Mouse (Mus musculus) embryonic facial prominence, embryonic 14.5 days (tissue): ENCODE measurements around the gene Arhgap10. TPM values are rescaled to one million over a fixed set of nuclear protein-coding genes. Genes with fewer than 3 reads are reported as not detected.

ENCODE experiments used
- ATAC-seq: fragments of 200-750 bp; cut with Nextera tagmentation; 2 replicates; pipeline ENCODE4 v1.8.0; 2017; ENCODE audit warnings: low read depth, moderate number of reproducible peaks, moderate TSS enrichment
- DNase-seq: peaks from one replicate; pipeline ENCODE4 v3.0.0-alpha.2; 2015; ENCODE audit warnings: low spot score
- H3K27ac ChIP-seq: fragments of 300-500 bp; sonication (generic); replicated peaks from 2 replicates; pipeline ENCODE4 v1.5.1; 2014; ENCODE audit warnings: low read depth, mild to moderate bottlenecking, low read length, moderate library complexity
- H3K27me3 ChIP-seq: fragments of 300-500 bp; sonication (generic); replicated peaks from 2 replicates; pipeline ENCODE4 v1.6.1; 2014; ENCODE audit warnings: low read length; ENCODE audit not compliant: control insufficient read depth, insufficient read depth
- H3K36me3 ChIP-seq: fragments of 300-500 bp; sonication (generic); 2 replicates; pipeline ENCODE4 v1.6.1; 2014; ENCODE audit warnings: low read length, mixed read lengths; ENCODE audit not compliant: control insufficient read depth, insufficient read depth
- H3K4me1 ChIP-seq: fragments of 300-500 bp; sonication (generic); 2 replicates; pipeline ENCODE4 v1.6.1; 2014; ENCODE audit warnings: antibody characterized with exemption, low read length; ENCODE audit not compliant: control insufficient read depth, insufficient read depth
- H3K4me2 ChIP-seq: fragments of 300-500 bp; sonication (generic); 2 replicates; pipeline ENCODE4 v1.6.1; 2014; ENCODE audit warnings: low read depth, mild to moderate bottlenecking, low read length, moderate library complexity, mixed read lengths
- H3K4me3 ChIP-seq: fragments of 300-500 bp; sonication (generic); 2 replicates; pipeline ENCODE4 v1.5.1; 2014; ENCODE audit warnings: low read depth, mild to moderate bottlenecking, low read length
- H3K9ac ChIP-seq: fragments of 300-500 bp; sonication (generic); 2 replicates; pipeline ENCODE4 v1.6.1; 2014; ENCODE audit warnings: low read depth, mild to moderate bottlenecking, low read length, moderate library complexity, mixed read lengths
- H3K9me3 ChIP-seq: fragments of 300-500 bp; sonication (generic); 2 replicates; pipeline ENCODE4 v1.6.1; 2016; ENCODE audit warnings: low read length; ENCODE audit not compliant: control insufficient read depth
- WGBS: fragments of 180-500 bp; shearing (Covaris S2); extraction: QIAGEN DNeasy Blood & Tissue Kit; methylation state at CpG from one replicate; pipeline ENCODE4 v1.1.7; 2014; 5-methylcytosine and 5-hydroxymethylcytosine counted together
- polyA plus RNA-seq: library from polyadenylated mRNA; unstranded; fragments of >200 nt; fragmentation: Nextera tagmentation; extraction: Ambion mirVana; gene quantifications from 2 replicates; pipeline ENCODE4 v1.2.1, GENCODE M21; 2014

Arhgap10 gene
- polyA plus RNA-seq, 1 experiment from 2014 or later = 25.9 TPM

DNA sequence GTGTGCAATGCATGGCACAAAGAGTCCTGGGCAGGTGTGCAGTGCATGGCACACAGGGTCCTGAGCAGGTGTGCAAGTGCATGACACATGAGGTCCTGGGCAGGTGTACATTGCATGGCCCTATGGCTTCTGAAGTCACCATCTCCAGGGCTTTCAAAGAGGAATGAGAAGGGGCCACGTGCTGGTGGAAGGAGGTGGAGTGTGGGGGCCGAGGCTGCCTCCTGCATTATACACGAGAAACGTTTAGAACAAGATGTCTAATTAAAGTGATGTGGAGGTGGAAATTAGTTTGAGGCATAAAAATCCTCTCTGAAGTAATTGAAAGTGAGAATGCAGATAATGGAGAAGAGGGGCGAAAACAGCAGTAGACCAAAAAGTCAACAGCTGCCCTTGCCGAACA lies 93.9 kb downstream of the Arhgap10 start:
- 67% methylated on average over 4 of the region's 6 CpGs for WGBS
- DNase-seq = no peak
- no peak overlapping the region for H3K4me3 ChIP-seq
- no peak overlapping the region for H3K4me2 ChIP-seq
- H3K9me3 ChIP-seq = no peaks in the 10 kb centered on the region
- no peak for ATAC-seq
- H3K36me3 ChIP-seq = 0 out of 2 replicates have a peak, but pooled peaks cover 8% of the 10 kb centered on the region
- H3K4me1 ChIP-seq = peaks cover 5% of the 10 kb centered on the region; the same call in 1 of the 2 replicates
- no peaks in the 10 kb centered on the region for H3K27me3 ChIP-seq
- H3K9ac ChIP-seq = no peak overlapping the region
- no peak overlapping the region for H3K27ac ChIP-seq

DNA sequence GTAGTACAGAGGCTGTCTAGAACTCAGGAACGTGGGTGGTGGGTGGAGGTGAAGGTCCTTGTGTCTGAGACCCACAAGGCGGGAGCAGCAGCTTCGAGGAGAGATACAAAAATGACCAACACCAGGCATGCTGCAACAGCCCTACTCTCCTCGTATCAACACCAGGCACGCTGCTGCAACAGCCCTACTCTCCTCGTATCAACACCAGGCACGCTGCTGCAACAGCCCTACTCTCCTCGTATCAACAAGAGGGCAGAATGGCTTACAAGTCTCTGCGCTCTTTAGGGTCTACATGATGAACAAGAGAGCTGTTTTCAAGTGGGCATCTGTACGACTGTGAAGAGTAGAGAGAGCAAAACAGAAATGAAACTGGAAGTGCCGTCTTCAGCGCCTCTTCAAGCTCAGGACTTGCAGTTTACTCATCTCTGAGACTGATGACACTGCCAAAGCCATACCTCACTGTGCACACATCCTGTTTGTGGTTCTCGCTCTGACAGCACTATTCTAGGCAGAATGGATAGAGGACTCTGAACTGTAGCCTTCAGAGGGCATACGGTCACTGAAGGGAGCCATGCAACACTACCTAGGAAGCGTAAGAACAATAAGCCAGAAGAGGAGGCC lies 95.0 kb downstream of the Arhgap10 start:
- DNase-seq (no peak), ATAC-seq (no peak)
- no peak overlapping the region for H3K4me3 ChIP-seq
- no peaks in the 10 kb centered on the region for H3K27me3 ChIP-seq
- no peak overlapping the region for H3K9ac ChIP-seq
- H3K27ac ChIP-seq = no peak overlapping the region
- H3K4me1 ChIP-seq = no peaks in the 10 kb centered on the region
- H3K36me3 ChIP-seq = 0 out of 2 replicates have a peak, but pooled peaks cover 12% of the 10 kb centered on the region
- no peaks in the 10 kb centered on the region for H3K9me3 ChIP-seq
- WGBS = 80% methylated on average over 15 of the region's 15 CpGs
- H3K4me2 ChIP-seq = no peak overlapping the region

DNA sequence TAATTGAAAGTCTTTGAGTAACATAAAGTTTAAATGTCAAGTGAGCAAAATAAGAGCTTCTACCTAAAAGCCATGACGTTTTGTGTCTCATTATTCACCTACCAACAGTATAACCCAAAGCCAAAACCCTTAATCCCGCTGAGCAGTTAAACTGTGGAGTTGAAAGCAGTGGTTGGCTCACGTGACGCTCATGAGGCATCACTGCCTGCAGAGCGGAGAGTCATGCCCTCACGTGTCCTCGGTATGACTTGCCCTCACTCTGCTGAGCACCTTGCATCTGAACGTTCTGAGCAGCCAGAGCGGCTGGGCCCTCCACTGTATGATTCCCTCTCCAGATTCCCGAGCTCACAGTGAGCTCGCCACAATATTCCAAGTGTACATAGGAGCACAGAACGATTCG lies 96.2 kb downstream of the Arhgap10 start:
- WGBS = 77% methylated on average over 13 of the region's 13 CpGs
- no peak overlapping the region for H3K27ac ChIP-seq

DNA sequence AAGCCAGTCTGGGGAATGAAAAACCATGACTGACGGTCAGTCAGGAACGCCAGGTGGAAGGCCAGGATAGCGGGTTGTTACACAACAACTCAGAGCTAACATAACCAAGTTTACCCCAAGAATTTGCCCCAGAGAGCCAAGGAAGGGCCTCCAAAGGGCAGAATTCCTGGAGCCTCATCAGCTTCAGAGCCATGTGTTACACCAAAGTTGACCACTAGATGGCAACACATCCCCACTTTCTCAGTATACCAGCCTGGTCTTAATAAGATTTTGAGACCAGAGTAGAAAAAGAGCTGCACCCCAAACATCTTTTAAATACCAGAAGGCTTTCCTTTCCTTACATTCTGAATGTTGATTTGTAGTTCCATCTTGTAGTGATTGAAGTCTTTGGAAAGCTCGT lies 98.0 kb downstream of the Arhgap10 start:
- Histone ChIP-seq H3K4me1 (no peaks in the 10 kb centered on the region), H3K27ac (no peak overlapping the region), H3K4me3 (no peak overlapping the region), H3K4me2 (no peak overlapping the region), H3K9ac (no peak overlapping the region), H3K27me3 (no peaks in the 10 kb centered on the region), H3K9me3 (no peaks in the 10 kb centered on the region), H3K36me3 (0 out of 2 replicates have a peak, but pooled peaks cover 9% of the 10 kb centered on the region)
- WGBS = 49% methylated on average over 4 of the region's 4 CpGs
- DNase-seq = peak; percentile 63
- ATAC-seq = no peak

More for the DNA sequence above, 96.2 kb downstream of the Arhgap10 start:
- Histone ChIP-seq H3K27me3 (no peaks in the 10 kb centered on the region), H3K4me2 (no peak overlapping the region), H3K9me3 (no peaks in the 10 kb centered on the region), H3K9ac (no peak overlapping the region), H3K36me3 (0 out of 2 replicates have a peak, but pooled peaks cover 12% of the 10 kb centered on the region), H3K4me3 (no peak overlapping the region), H3K4me1 (no peaks in the 10 kb centered on the region)
- DNase-seq (no peak), ATAC-seq (no peak)

- Histone ChIP-seq H3K9me3 (no peaks in the 10 kb centered on the region), H3K4me2 (no peak overlapping the region), H3K27ac (no peak overlapping the region), H3K27me3 (no peaks in the 10 kb centered on the region), H3K9ac (no peak overlapping the region), H3K4me3 (no peak overlapping the region), H3K4me1 (no peaks in the 10 kb centered on the region), H3K36me3 (peaks cover 23% of the 10 kb centered on the region; the same call in 1 of the 2 replicates)
- peak; percentile 38 for DNase-seq
- ATAC-seq = peak; percentile 59; the same call in 1 of the 2 replicates
- WGBS = 14% methylated on average over 5 of the region's 5 CpGs
Measured at GRCm38 (mm10) chr8:77416738-77417137, 101.0 kb downstream of the Arhgap10 start.

DNA sequence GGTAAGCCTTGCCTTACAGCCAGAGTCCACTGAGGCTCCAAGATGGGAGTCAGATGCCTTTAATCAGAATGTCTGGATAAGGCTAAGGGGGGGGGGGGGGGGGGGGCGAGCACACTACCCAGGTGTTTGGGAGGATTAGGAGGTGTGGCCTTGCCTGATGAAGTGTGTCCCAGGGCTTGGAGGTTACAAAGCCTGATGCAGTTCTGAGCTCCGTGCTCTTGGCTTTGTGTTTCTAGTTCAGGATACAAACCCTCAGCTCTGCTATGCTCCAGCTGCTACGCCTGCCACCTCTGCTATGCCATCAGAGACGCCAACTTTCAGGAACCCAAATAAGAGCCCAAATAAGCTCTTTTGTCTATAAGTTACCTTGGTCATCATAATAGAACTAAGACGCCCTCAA lies 101.7 kb downstream of the Arhgap10 start:
- no peak for DNase-seq
- peaks cover 29% of the 10 kb centered on the region; the same call in 1 of the 2 replicates for H3K36me3 ChIP-seq
- H3K27me3 ChIP-seq = no peaks in the 10 kb centered on the region
- H3K4me3 ChIP-seq = no peak overlapping the region
- 70% methylated on average over 4 of the region's 5 CpGs for WGBS
- no peak overlapping the region for H3K27ac ChIP-seq
- no peak overlapping the region for H3K4me2 ChIP-seq
- no peak overlapping the region for H3K9ac ChIP-seq
- no peaks in the 10 kb centered on the region for H3K4me1 ChIP-seq
- ATAC-seq = no peak
- H3K9me3 ChIP-seq = no peaks in the 10 kb centered on the region

DNA sequence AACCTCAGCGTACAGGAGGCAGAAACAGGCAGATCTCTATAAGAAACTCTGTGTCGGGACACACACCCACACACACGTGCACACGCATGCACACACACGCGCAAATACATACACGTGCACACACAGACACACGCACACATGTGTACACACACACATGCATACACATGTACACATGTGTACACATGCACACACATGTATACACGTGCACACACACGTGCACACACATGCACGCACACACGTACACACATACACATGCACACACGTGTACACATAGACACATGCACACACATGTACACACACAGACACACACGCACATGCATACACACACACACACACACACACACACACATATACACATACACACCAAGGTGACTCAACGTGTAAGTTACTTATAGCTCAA lies 106.5 kb downstream of the Arhgap10 start:
- Histone ChIP-seq H3K4me3 (no peak overlapping the region), H3K4me2 (no peak overlapping the region), H3K27ac (no peak overlapping the region), H3K9me3 (no peaks in the 10 kb centered on the region), H3K27me3 (no peaks in the 10 kb centered on the region), H3K9ac (no peak overlapping the region), H3K4me1 (no peaks in the 10 kb centered on the region), H3K36me3 (peaks cover 43% of the 10 kb centered on the region)
- DNase-seq (no peak), ATAC-seq (no peak)
- WGBS = 96% methylated on average over 15 of the region's 15 CpGs

DNA sequence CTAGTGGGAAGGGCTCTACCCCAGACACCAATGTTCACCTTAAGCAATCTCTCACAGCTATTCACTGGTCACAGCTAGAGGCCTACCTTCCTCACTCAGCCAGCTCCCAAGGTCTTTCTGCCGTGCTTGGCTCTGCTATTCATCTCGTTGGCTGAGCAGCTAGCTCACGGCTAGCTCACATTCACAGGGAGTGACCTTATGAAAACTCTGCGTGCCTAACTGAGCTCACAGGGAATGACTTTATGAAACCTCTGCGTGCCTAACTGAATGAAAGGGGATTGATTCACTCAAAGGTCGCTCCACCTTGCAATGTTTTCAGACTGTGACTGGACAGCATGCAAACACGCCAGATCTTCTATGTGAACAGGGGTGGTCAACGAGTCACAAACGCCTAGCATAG lies 107.4 kb downstream of the Arhgap10 start:
- Histone ChIP-seq H3K27me3 (no peaks in the 10 kb centered on the region), H3K4me2 (no peak overlapping the region), H3K4me3 (no peak overlapping the region), H3K36me3 (peaks cover 43% of the 10 kb centered on the region), H3K27ac (no peak overlapping the region), H3K9ac (no peak overlapping the region), H3K9me3 (no peaks in the 10 kb centered on the region), H3K4me1 (no peaks in the 10 kb centered on the region)
- ATAC-seq = no peak
- no peak for DNase-seq
- WGBS = 84% methylated on average over 9 of the region's 9 CpGs
